ENCODE assay signal across 20 mouse cellular contexts in the genomic region with DNA sequence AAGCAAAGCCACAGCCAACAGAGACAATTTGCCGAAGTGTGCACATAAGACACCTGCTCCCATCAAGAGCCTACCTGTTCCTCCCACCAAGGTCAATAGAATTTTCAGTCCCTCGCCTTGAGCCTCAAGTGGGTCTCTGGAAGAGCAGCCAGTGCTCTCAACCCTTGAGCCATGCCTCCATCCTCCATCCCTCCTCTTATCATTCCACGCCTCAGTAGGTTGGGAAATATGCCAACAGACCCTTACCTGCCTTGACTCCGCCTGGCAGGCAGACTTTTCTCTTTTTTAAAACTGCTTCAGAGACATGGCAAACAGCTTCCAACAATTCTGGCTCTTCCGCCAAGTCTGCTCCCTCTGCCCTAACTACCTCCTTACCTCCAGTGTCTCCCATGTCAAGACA. TPM values are rescaled to one million over a fixed set of nuclear protein-coding genes. Genes with fewer than 3 reads are reported as not detected.
DNase-seq lines count a peak whose midpoint lies in the region; ATAC-seq and TF ChIP-seq lines count a peak whose summit lies in the region.
"Had no signal": no experiment of that assay in that cellular context is flagged by ENCODE, and none has a peak within 500 bp of the region (broad histone marks: within the 10 kb centered on the region; RNA-seq: fewer than 3 reads in every experiment).

No protein-coding gene starts in this region.

- WGBS in forebrain, embryonic 11.5 days = 89% methylated on average over 5 of the region's 5 CpGs
- WGBS in forebrain, embryonic 14.5 days = 92% methylated on average over 5 of the region's 5 CpGs
- WGBS in lung, embryonic 15.5 days = 53% methylated on average over 5 of the region's 5 CpGs
- 62% methylated on average over 5 of the region's 5 CpGs for WGBS in lung, postnatal 0 days

- no peaks in the 10 kb centered on the region for H3K4me1 ChIP-seq in forebrain, embryonic 11.5 days (replicated peaks; ENCODE audit: control insufficient read depth, insufficient read depth, low read length)
- no peaks in the 10 kb centered on the region for H3K4me1 ChIP-seq in forebrain, embryonic 14.5 days (ENCODE audit: control insufficient read depth, insufficient read depth, low read length)
- H3K4me1 ChIP-seq in lung, embryonic 15.5 days = 0 out of 2 replicates have a peak, but pooled peaks cover 3% of the 10 kb centered on the region
- no peaks in the 10 kb centered on the region for H3K4me1 ChIP-seq in lung, postnatal 0 days (ENCODE audit: insufficient read depth, low read depth, low read length)
- H3K4me1 ChIP-seq: embryonic facial prominence, embryonic 13.5 days; embryonic facial prominence, embryonic 15.5 days; forebrain, embryonic 10.5 days; forebrain, embryonic 13.5 days had no signal

- TF ChIP-seq CTCF in lung, postnatal 0 days (IDR thresholded peaks at IDR 0.05) = no peak

- H3K27me3 ChIP-seq in forebrain, embryonic 11.5 days (ENCODE audit: control insufficient read depth, insufficient read depth, low read length) = no peaks in the 10 kb centered on the region
- H3K27me3 ChIP-seq in forebrain, embryonic 14.5 days (replicated peaks; ENCODE audit: control insufficient read depth, insufficient read depth, low read length) = no peaks in the 10 kb centered on the region
- no peaks in the 10 kb centered on the region for H3K27me3 ChIP-seq in lung, embryonic 15.5 days
- no peaks in the 10 kb centered on the region for H3K27me3 ChIP-seq in lung, postnatal 0 days (replicated peaks; ENCODE audit: insufficient read depth, low read length)
- H3K27me3 ChIP-seq: embryonic facial prominence, embryonic 13.5 days; embryonic facial prominence, embryonic 15.5 days; forebrain, embryonic 13.5 days had no signal

- TF ChIP-seq EP300 in lung, postnatal 0 days (IDR thresholded peaks at IDR 0.05) = no peak

- no peaks in the 10 kb centered on the region for H3K36me3 ChIP-seq in forebrain, embryonic 11.5 days (ENCODE audit: control insufficient read depth, insufficient read depth, low read length)
- H3K36me3 ChIP-seq in forebrain, embryonic 14.5 days (ENCODE audit: control insufficient read depth, insufficient read depth, low read length) = no peaks in the 10 kb centered on the region
- no peaks in the 10 kb centered on the region for H3K36me3 ChIP-seq in lung, embryonic 15.5 days
- H3K36me3 ChIP-seq in lung, postnatal 0 days (ENCODE audit: insufficient read depth, low read length) = no peaks in the 10 kb centered on the region
- H3K36me3 ChIP-seq: embryonic facial prominence, embryonic 13.5 days; embryonic facial prominence, embryonic 15.5 days; forebrain, embryonic 10.5 days had no signal

- ATAC-seq in forebrain, embryonic 11.5 days (replicated peaks; ENCODE audit: low FRiP score) = no peak
- no peak for ATAC-seq in forebrain, embryonic 14.5 days
- ATAC-seq in lung, embryonic 15.5 days (ENCODE audit: borderline replicate concordance, extremely low read depth, low FRiP score, low TSS enrichment) = no peak
- ATAC-seq in lung, postnatal 0 days = no peak
- ATAC-seq: forebrain, embryonic 13.5 days; forebrain, embryonic 16.5 days had no signal

- no peak overlapping the region for H3K4me2 ChIP-seq in forebrain, embryonic 11.5 days (ENCODE audit: low read depth, low read length, severe bottlenecking)
- H3K4me2 ChIP-seq in forebrain, embryonic 14.5 days (ENCODE audit: low read length) = no peak overlapping the region
- no peak overlapping the region for H3K4me2 ChIP-seq in lung, embryonic 15.5 days
- no peak overlapping the region for H3K4me2 ChIP-seq in lung, postnatal 0 days (replicated peaks; ENCODE audit: low read depth, low read length)
- H3K4me2 ChIP-seq: embryonic facial prominence, embryonic 13.5 days; embryonic facial prominence, embryonic 15.5 days; forebrain, embryonic 13.5 days had no signal

- no peak overlapping the region for H3K27ac ChIP-seq in forebrain, embryonic 11.5 days (ENCODE audit: low read depth, low read length)
- no peak overlapping the region for H3K27ac ChIP-seq in forebrain, embryonic 14.5 days (ENCODE audit: low read depth, low read length)
- peak overlapping the region; percentile 65 for H3K27ac ChIP-seq in lung, embryonic 15.5 days
- no peak overlapping the region for H3K27ac ChIP-seq in lung, postnatal 0 days (ENCODE audit: low read length)
- H3K27ac ChIP-seq: embryonic facial prominence, embryonic 13.5 days; embryonic facial prominence, embryonic 15.5 days; forebrain, embryonic 10.5 days; forebrain, embryonic 13.5 days had no signal

- DNase-seq in forebrain, embryonic 11.5 days (ENCODE audit: low spot score) = peak; percentile 11
- DNase-seq in forebrain, embryonic 14.5 days (ENCODE audit: low spot score) = no peak
- no peak for DNase-seq in lung, postnatal 14 days
- DNase-seq in lung, postnatal 0 days (ENCODE audit: low spot score) = peak; percentile 19
- no peak for DNase-seq in lung, postnatal 25 days (ENCODE audit: low spot score)
- DNase-seq: adrenal gland, adult 2 months; adrenal gland, postnatal 10 days; adrenal gland, postnatal 25 days; cerebellum, adult 11-12 months; cerebellum, adult 2 months; cerebellum, adult 9-11 months; cerebellum, postnatal 36 days; embryo, embryonic 11 days had no signal

- H3K4me3 ChIP-seq in forebrain, embryonic 11.5 days (ENCODE audit: low read depth, low read length) = no peak overlapping the region
- H3K4me3 ChIP-seq in forebrain, embryonic 14.5 days (ENCODE audit: low read depth, low read length) = no peak overlapping the region
- H3K4me3 ChIP-seq in lung, embryonic 15.5 days = no peak overlapping the region
- no peak overlapping the region for H3K4me3 ChIP-seq in lung, postnatal 0 days (ENCODE audit: low read depth, low read length)
- H3K4me3 ChIP-seq: embryonic facial prominence, embryonic 13.5 days; embryonic facial prominence, embryonic 15.5 days; erythroblast, embryonic 14.5 days; forebrain, embryonic 10.5 days; forebrain, embryonic 13.5 days had no signal

- H3K9me3 ChIP-seq in forebrain, embryonic 11.5 days (ENCODE audit: control insufficient read depth, low read length) = no peaks in the 10 kb centered on the region
- H3K9me3 ChIP-seq in forebrain, embryonic 14.5 days (replicated peaks; ENCODE audit: control insufficient read depth, low read length) = no peaks in the 10 kb centered on the region
- H3K9me3 ChIP-seq in lung, embryonic 15.5 days = no peaks in the 10 kb centered on the region
- no peaks in the 10 kb centered on the region for H3K9me3 ChIP-seq in lung, postnatal 0 days (ENCODE audit: low read length)
- H3K9me3 ChIP-seq: embryonic facial prominence, embryonic 13.5 days; embryonic facial prominence, embryonic 15.5 days; forebrain, embryonic 10.5 days; forebrain, embryonic 13.5 days had no signal

- H3K9ac ChIP-seq in forebrain, embryonic 11.5 days (ENCODE audit: low read length) = no peak overlapping the region
- no peak overlapping the region for H3K9ac ChIP-seq in forebrain, embryonic 14.5 days (ENCODE audit: low read length)
- no peak overlapping the region for H3K9ac ChIP-seq in lung, embryonic 15.5 days
- H3K9ac ChIP-seq in lung, postnatal 0 days (replicated peaks; ENCODE audit: low read depth) = no peak overlapping the region
- H3K9ac ChIP-seq: embryonic facial prominence, embryonic 13.5 days; embryonic facial prominence, embryonic 15.5 days; forebrain, embryonic 13.5 days had no signal

RNA-seq across cellular contexts. Expression of gene Xpa, which starts 38.6 kb away (rescaled TPM):
- 27.1 and 27.7 TPM in 2 replicates for polyA plus RNA-seq in forebrain, embryonic 11.5 days (2014; fragmentation: Nextera tagmentation; extraction: Ambion mirVana)
- polyA plus RNA-seq in forebrain, embryonic 14.5 days (2014; fragmentation: Nextera tagmentation; extraction: Ambion mirVana) = 32.1 and 34.0 TPM in 2 replicates
- 16.7 and 19.7 TPM in 2 replicates for polyA plus RNA-seq in lung, embryonic 15.5 days (2015; fragmentation: Nextera tagmentation; extraction: Ambion mirVana)
- 22.0 and 29.2 TPM in 2 replicates for polyA plus RNA-seq in lung, postnatal 0 days (2015; fragmentation: Nextera tagmentation; extraction: Ambion mirVana)

Comparison
In these comparisons a context has a peak if more than half of its experiments do, and no peak if none do; other contexts are left out.
1. DNase-seq: peak in forebrain, embryonic 11.5 days (single experiment) and lung, postnatal 0 days (single experiment); none in forebrain, embryonic 14.5 days (single experiment), lung, postnatal 14 days (single experiment) and lung, postnatal 25 days (single experiment).